Mouse (Mus musculus): Measurements from ENCODE around the gene A930009A15Rik. TPM values are rescaled to one million over a fixed set of nuclear protein-coding genes. Genes with fewer than 3 reads are reported as not detected.

The A930009A15Rik gene
- polyA plus RNA-seq, 1 experiment from 2014 or later: 0.22 TPM

GRCm38 (mm10) chr10:115553352-115554113, 16.3 kb upstream of the A930009A15Rik start:
- no peak overlapping the region for H3K4me2 ChIP-seq (ENCODE audit: low read length)
- H3K27me3 ChIP-seq (replicated peaks; ENCODE audit: control insufficient read depth, insufficient read depth, low read length): peaks cover 14% of the 10 kb centered on the region; the same call in 1 of the 2 replicates
- no peak overlapping the region for H3K4me3 ChIP-seq (replicated peaks; ENCODE audit: low read length)
- H3K27ac ChIP-seq (ENCODE audit: low read length): no peak overlapping the region
- WGBS: 58% methylated on average over 11 of the region's 11 CpGs
- no peaks in the 10 kb centered on the region for H3K9me3 ChIP-seq (ENCODE audit: control insufficient read depth, low read length)
- no peak overlapping the region for H3K9ac ChIP-seq (replicated peaks; ENCODE audit: low read depth, low read length)
- ATAC-seq: no peak
- H3K4me1 ChIP-seq (replicated peaks; ENCODE audit: control insufficient read depth, insufficient read depth, low read length): no peaks in the 10 kb centered on the region
- no peaks in the 10 kb centered on the region for H3K36me3 ChIP-seq (ENCODE audit: control insufficient read depth, insufficient read depth)

GRCm38 (mm10) chr10:115555191-115555765, 14.5 kb upstream of the A930009A15Rik start:
- WGBS: 53% methylated on average over 2 of the region's 2 CpGs
- peaks cover 14% of the 10 kb centered on the region; the same call in 1 of the 2 replicates for H3K27me3 ChIP-seq (replicated peaks; ENCODE audit: control insufficient read depth, insufficient read depth, low read length)
- ATAC-seq: no peak

GRCm38 (mm10) chr10:115556738-115557242, 13.0 kb upstream of the A930009A15Rik start:
- Histone ChIP-seq H3K9me3 (ENCODE audit: control insufficient read depth, low read length) (no peaks in the 10 kb centered on the region), H3K27ac (ENCODE audit: low read length) (no peak overlapping the region), H3K4me2 (ENCODE audit: low read length) (no peak overlapping the region), H3K4me3 (replicated peaks; ENCODE audit: low read length) (no peak overlapping the region), H3K4me1 (replicated peaks; ENCODE audit: control insufficient read depth, insufficient read depth, low read length) (0 out of 2 replicates have a peak, but pooled peaks cover 2% of the 10 kb centered on the region), H3K36me3 (ENCODE audit: control insufficient read depth, insufficient read depth) (no peaks in the 10 kb centered on the region), H3K27me3 (replicated peaks; ENCODE audit: control insufficient read depth, insufficient read depth, low read length) (peaks cover 25% of the 10 kb centered on the region), H3K9ac (replicated peaks; ENCODE audit: low read depth, low read length) (no peak overlapping the region)
- WGBS: 15% methylated on average over 12 of the region's 12 CpGs
- ATAC-seq: no peak

More at GRCm38 (mm10) chr10:115555191-115555765, 14.5 kb upstream of the A930009A15Rik start:
- H3K36me3 ChIP-seq (ENCODE audit: control insufficient read depth, insufficient read depth): no peaks in the 10 kb centered on the region
- no peak overlapping the region for H3K4me3 ChIP-seq (replicated peaks; ENCODE audit: low read length)
- no peak overlapping the region for H3K4me2 ChIP-seq (ENCODE audit: low read length)
- no peak overlapping the region for H3K27ac ChIP-seq (ENCODE audit: low read length)
- no peaks in the 10 kb centered on the region for H3K4me1 ChIP-seq (replicated peaks; ENCODE audit: control insufficient read depth, insufficient read depth, low read length)
- no peaks in the 10 kb centered on the region for H3K9me3 ChIP-seq (ENCODE audit: control insufficient read depth, low read length)
- no peak overlapping the region for H3K9ac ChIP-seq (replicated peaks; ENCODE audit: low read depth, low read length)

GRCm38 (mm10) chr10:115561136-115561880, 8.5 kb upstream of the A930009A15Rik start:
- Histone ChIP-seq H3K9ac (replicated peaks; ENCODE audit: low read depth, low read length) (no peak overlapping the region), H3K4me3 (replicated peaks; ENCODE audit: low read length) (no peak overlapping the region), H3K27ac (ENCODE audit: low read length) (no peak overlapping the region), H3K4me1 (replicated peaks; ENCODE audit: control insufficient read depth, insufficient read depth, low read length) (0 out of 2 replicates have a peak, but pooled peaks cover 2% of the 10 kb centered on the region), H3K27me3 (replicated peaks; ENCODE audit: control insufficient read depth, insufficient read depth, low read length) (peaks cover 24% of the 10 kb centered on the region), H3K9me3 (ENCODE audit: control insufficient read depth, low read length) (no peaks in the 10 kb centered on the region), H3K36me3 (ENCODE audit: control insufficient read depth, insufficient read depth) (no peaks in the 10 kb centered on the region), H3K4me2 (ENCODE audit: low read length) (no peak overlapping the region)
- whole genome bisulfite sequencing: 45% methylated on average over 12 of the region's 12 CpGs
- ATAC-seq: no peak; the same call in 1 of the 2 replicates

- 84% methylated on average over 4 of the region's 4 CpGs for WGBS
- H3K4me1 ChIP-seq (replicated peaks; ENCODE audit: control insufficient read depth, insufficient read depth, low read length): 0 out of 2 replicates have a peak, but pooled peaks cover 2% of the 10 kb centered on the region
- H3K9me3 ChIP-seq (ENCODE audit: control insufficient read depth, low read length): peaks cover 4% of the 10 kb centered on the region
- ATAC-seq: no peak
- no peaks in the 10 kb centered on the region for H3K36me3 ChIP-seq (ENCODE audit: control insufficient read depth, insufficient read depth)
- no peak overlapping the region for H3K27ac ChIP-seq (ENCODE audit: low read length)
- H3K27me3 ChIP-seq (replicated peaks; ENCODE audit: control insufficient read depth, insufficient read depth, low read length): peaks cover 26% of the 10 kb centered on the region
- H3K4me3 ChIP-seq (replicated peaks; ENCODE audit: low read length): no peak overlapping the region
- no peak overlapping the region for H3K9ac ChIP-seq (replicated peaks; ENCODE audit: low read depth, low read length)
- H3K4me2 ChIP-seq (ENCODE audit: low read length): no peak overlapping the region
Measured at GRCm38 (mm10) chr10:115562911-115563686, 6.7 kb upstream of the A930009A15Rik start.

GRCm38 (mm10) chr10:115563961-115564360, 5.8 kb upstream of the A930009A15Rik start:
- Histone ChIP-seq H3K27me3 (replicated peaks; ENCODE audit: control insufficient read depth, insufficient read depth, low read length) (peaks cover 31% of the 10 kb centered on the region), H3K27ac (ENCODE audit: low read length) (no peak overlapping the region), H3K4me2 (ENCODE audit: low read length) (no peak overlapping the region), H3K4me1 (replicated peaks; ENCODE audit: control insufficient read depth, insufficient read depth, low read length) (0 out of 2 replicates have a peak, but pooled peaks cover 2% of the 10 kb centered on the region), H3K9ac (replicated peaks; ENCODE audit: low read depth, low read length) (no peak overlapping the region), H3K4me3 (replicated peaks; ENCODE audit: low read length) (no peak overlapping the region), H3K9me3 (ENCODE audit: control insufficient read depth, low read length) (peaks cover 4% of the 10 kb centered on the region), H3K36me3 (ENCODE audit: control insufficient read depth, insufficient read depth) (no peaks in the 10 kb centered on the region)
- no peak for ATAC-seq
- WGBS: 78% methylated on average over 5 of the region's 5 CpGs

- 25% methylated on average over 2 of the region's 2 CpGs for WGBS
Measured at GRCm38 (mm10) chr10:115570577-115570976, 791 bp downstream of the A930009A15Rik start.

GRCm38 (mm10) chr10:115571317-115571716, 1.5 kb downstream of the A930009A15Rik start:
- peaks cover 4% of the 10 kb centered on the region for H3K9me3 ChIP-seq (ENCODE audit: control insufficient read depth, low read length)
- peaks cover 4% of the 10 kb centered on the region; the same call in 1 of the 2 replicates for H3K4me1 ChIP-seq (replicated peaks; ENCODE audit: control insufficient read depth, insufficient read depth, low read length)
- peaks cover 39% of the 10 kb centered on the region for H3K27me3 ChIP-seq (replicated peaks; ENCODE audit: control insufficient read depth, insufficient read depth, low read length)
- no peaks in the 10 kb centered on the region for H3K36me3 ChIP-seq (ENCODE audit: control insufficient read depth, insufficient read depth)
- no peak overlapping the region for H3K4me3 ChIP-seq (replicated peaks; ENCODE audit: low read length)
- WGBS: 2% methylated on average over 6 of the region's 6 CpGs
- no peak overlapping the region for H3K27ac ChIP-seq (ENCODE audit: low read length)
- peak; percentile 72 for ATAC-seq
- H3K4me2 ChIP-seq (ENCODE audit: low read length): no peak overlapping the region
- H3K9ac ChIP-seq (replicated peaks; ENCODE audit: low read depth, low read length): no peak overlapping the region

More at GRCm38 (mm10) chr10:115570577-115570976, 791 bp downstream of the A930009A15Rik start:
- Histone ChIP-seq H3K27me3 (replicated peaks; ENCODE audit: control insufficient read depth, insufficient read depth, low read length) (peaks cover 38% of the 10 kb centered on the region), H3K4me3 (replicated peaks; ENCODE audit: low read length) (no peak overlapping the region), H3K4me2 (ENCODE audit: low read length) (no peak overlapping the region), H3K36me3 (ENCODE audit: control insufficient read depth, insufficient read depth) (no peaks in the 10 kb centered on the region), H3K4me1 (replicated peaks; ENCODE audit: control insufficient read depth, insufficient read depth, low read length) (peaks cover 4% of the 10 kb centered on the region; the same call in 1 of the 2 replicates), H3K27ac (ENCODE audit: low read length) (no peak overlapping the region), H3K9ac (replicated peaks; ENCODE audit: low read depth, low read length) (no peak overlapping the region), H3K9me3 (ENCODE audit: control insufficient read depth, low read length) (peaks cover 4% of the 10 kb centered on the region)
- no peak for ATAC-seq
